Mouse (Mus musculus): ENCODE measurements around the gene Ppp6r3. TPM values are rescaled to one million over a fixed set of nuclear protein-coding genes. Genes with fewer than 3 reads are reported as not detected.
A peak's percentile ranks its signal among the peaks of the same experiment; 100 is the strongest.
"Not testable (repeated sequence)": the region's sequence is repeated elsewhere in the genome, so short reads cannot be mapped to it uniquely, and the experiment has no call there.

The Ppp6r3 gene
- polyA plus RNA-seq, 2 experiments from 2014 or later: 73.5 to 93.5 TPM

GRCm38 (mm10) chr19:3575276-3575631 lies 295 bp downstream of the Ppp6r3 start:
- ATAC-seq: peak; percentile 3

- no peak for ATAC-seq
These were observed 905 bp downstream of the Ppp6r3 start for GRCm38 (mm10) chr19:3574593-3575094.

- ATAC-seq: no peak
These were observed 11.2 kb downstream of the Ppp6r3 start for GRCm38 (mm10) chr19:3564309-3564708.

- no peak for ATAC-seq
These were observed 12.8 kb downstream of the Ppp6r3 start for GRCm38 (mm10) chr19:3562752-3563151.

GRCm38 (mm10) chr19:3562298-3562697 lies 13.3 kb downstream of the Ppp6r3 start:
- no peak for ATAC-seq

GRCm38 (mm10) chr19:3556169-3556827 lies 19.3 kb downstream of the Ppp6r3 start:
- no peak for ATAC-seq

GRCm38 (mm10) chr19:3554785-3555184 lies 20.8 kb downstream of the Ppp6r3 start:
- ATAC-seq: no peak

GRCm38 (mm10) chr19:3551573-3552159 lies 23.9 kb downstream of the Ppp6r3 start:
- ATAC-seq: no peak

GRCm38 (mm10) chr19:3550101-3550500 lies 25.4 kb downstream of the Ppp6r3 start:
- ATAC-seq: no peak

GRCm38 (mm10) chr19:3549263-3549662 lies 26.3 kb downstream of the Ppp6r3 start:
- no peak for ATAC-seq

- ATAC-seq: no peak
These were observed 27.2 kb downstream of the Ppp6r3 start for GRCm38 (mm10) chr19:3548311-3548710.

- ATAC-seq: no peak
These were observed 30.6 kb downstream of the Ppp6r3 start for GRCm38 (mm10) chr19:3544995-3545394.

- no peak for ATAC-seq
These were observed 33.0 kb downstream of the Ppp6r3 start for GRCm38 (mm10) chr19:3542591-3542990.

GRCm38 (mm10) chr19:3540997-3541396 lies 34.6 kb downstream of the Ppp6r3 start:
- ATAC-seq: no peak

- ATAC-seq: no peak
These were observed 35.3 kb downstream of the Ppp6r3 start for GRCm38 (mm10) chr19:3540254-3540653.

- no peak for ATAC-seq
These were observed 36.1 kb downstream of the Ppp6r3 start for GRCm38 (mm10) chr19:3539456-3539855.

- no peak for ATAC-seq
These were observed 37.9 kb downstream of the Ppp6r3 start for GRCm38 (mm10) chr19:3537658-3538057.

GRCm38 (mm10) chr19:3534945-3535344 lies 40.6 kb downstream of the Ppp6r3 start:
- ATAC-seq: no peak

- not testable (repeated sequence) for ATAC-seq
These were observed 42.1 kb downstream of the Ppp6r3 start for GRCm38 (mm10) chr19:3533266-3533966.

- no peak for ATAC-seq
These were observed 42.8 kb downstream of the Ppp6r3 start for GRCm38 (mm10) chr19:3532717-3533260.

- no peak for ATAC-seq
These were observed 45.8 kb downstream of the Ppp6r3 start for GRCm38 (mm10) chr19:3529781-3530180.

- ATAC-seq: no peak
These were observed 46.9 kb downstream of the Ppp6r3 start for GRCm38 (mm10) chr19:3528646-3529045.

- no peak for ATAC-seq
These were observed 48.0 kb downstream of the Ppp6r3 start for GRCm38 (mm10) chr19:3527531-3527930.
